ENCODE assay signal across 16 mouse cellular contexts in the genomic region with DNA sequence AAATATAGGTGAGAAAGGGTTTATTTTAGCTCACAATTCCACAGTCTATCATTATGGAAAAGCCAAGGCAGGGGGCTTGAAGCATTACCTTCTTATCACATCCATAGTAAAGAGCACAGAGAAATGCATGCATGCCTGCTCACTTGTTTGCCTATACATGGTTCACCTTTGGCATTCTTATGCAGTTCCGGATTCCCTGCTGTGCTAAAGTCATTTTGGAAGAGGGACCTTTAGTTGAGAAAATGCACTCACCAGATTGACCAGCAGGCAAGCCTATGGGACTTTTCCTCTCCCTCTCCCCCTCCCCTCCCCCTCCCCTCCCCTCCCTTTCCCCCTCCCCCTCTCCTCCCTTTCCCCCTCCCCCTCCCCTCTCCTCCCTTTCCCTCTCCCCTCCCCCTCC.
"Had no signal": no experiment of that assay in that cellular context is flagged by ENCODE, and none has a peak within 500 bp of the region (broad histone marks: within the 10 kb centered on the region; RNA-seq: fewer than 3 reads in every experiment).

No protein-coding gene starts in this region.

- H3K9ac ChIP-seq: lung, embryonic 15.5 days; midbrain, embryonic 13.5 days; midbrain, embryonic 15.5 days; neural tube, embryonic 12.5 days; stomach, embryonic 15.5 days had no signal

- DNase-seq: lung, adult 2 months; lung, postnatal 14 days; lung, postnatal 36 days; right cerebral cortex, postnatal 14 days; thymus, adult 2 months; thymus, postnatal 25 days; thymus, postnatal 4 days had no signal

- H3K4me1 ChIP-seq: lung, embryonic 15.5 days; megakaryocyte, embryonic 14.5 days; midbrain, embryonic 13.5 days; midbrain, embryonic 15.5 days; neural tube, embryonic 12.5 days; stomach, embryonic 15.5 days had no signal

- H3K4me3 ChIP-seq: lung, embryonic 15.5 days; megakaryocyte, embryonic 14.5 days; midbrain, embryonic 13.5 days; midbrain, embryonic 15.5 days; neural tube, embryonic 12.5 days; stomach, embryonic 15.5 days had no signal

- ATAC-seq: lung, postnatal 0 days; midbrain, embryonic 13.5 days; midbrain, embryonic 15.5 days had no signal

- H3K36me3 ChIP-seq: lung, embryonic 15.5 days; midbrain, embryonic 13.5 days; midbrain, embryonic 15.5 days; neural tube, embryonic 12.5 days; stomach, embryonic 15.5 days had no signal

- H3K9me3 ChIP-seq: lung, embryonic 15.5 days; midbrain, embryonic 13.5 days; midbrain, embryonic 15.5 days; neural tube, embryonic 12.5 days; stomach, embryonic 15.5 days had no signal

- H3K27ac ChIP-seq: lung, embryonic 15.5 days; macrophage; midbrain, embryonic 13.5 days; midbrain, embryonic 15.5 days; neural tube, embryonic 12.5 days; stomach, embryonic 15.5 days; stomach, postnatal 0 days had no signal
